Mouse (Mus musculus) forebrain, embryonic 15.5 days (tissue): ENCODE data around the gene Rnf144b. TPM values are rescaled to one million over a fixed set of nuclear protein-coding genes. Genes with fewer than 3 reads are reported as not detected.

Experiments used
- ATAC-seq: fragments of 200-750 bp; cut with Nextera tagmentation; replicated peaks from 2 replicates; pipeline ENCODE4 v1.8.0; 2017; ENCODE audit warnings: mild to moderate bottlenecking, moderate TSS enrichment, moderate library complexity
- H3K27ac ChIP-seq: fragments of 300-500 bp; sonication (generic); replicated peaks from 2 replicates; pipeline ENCODE4 v1.5.1; 2015; ENCODE audit warnings: mild to moderate bottlenecking, inconsistent platforms
- H3K27me3 ChIP-seq: fragments of 300-500 bp; sonication (generic); 2 replicates; pipeline ENCODE4 v1.6.1; 2015; ENCODE audit warnings: inconsistent platforms
- H3K36me3 ChIP-seq: fragments of 300-500 bp; sonication (generic); 2 replicates; pipeline ENCODE4 v1.6.1; 2015; ENCODE audit warnings: mild to moderate bottlenecking, inconsistent platforms
- H3K4me1 ChIP-seq: fragments of 300-500 bp; sonication (generic); 2 replicates; pipeline ENCODE4 v1.6.1; 2015; ENCODE audit warnings: inconsistent platforms
- H3K4me2 ChIP-seq: fragments of 300-500 bp; sonication (generic); replicated peaks from 2 replicates; pipeline ENCODE4 v1.6.1; 2015; ENCODE audit warnings: mild to moderate bottlenecking, inconsistent platforms
- H3K4me3 ChIP-seq: fragments of 300-500 bp; sonication (generic); 2 replicates; pipeline ENCODE4 v1.5.1; 2015; ENCODE audit warnings: mild to moderate bottlenecking, inconsistent platforms
- H3K9ac ChIP-seq: fragments of 300-500 bp; sonication (generic); replicated peaks from 2 replicates; pipeline ENCODE4 v1.6.1; 2015; ENCODE audit warnings: mild to moderate bottlenecking, inconsistent platforms
- H3K9me3 ChIP-seq: fragments of 300-500 bp; sonication (generic); 2 replicates; pipeline ENCODE4 v1.6.1; 2016; ENCODE audit warnings: inconsistent platforms
- WGBS: fragments of 180-500 bp; shearing (Covaris S2); methylation state at CpG from one replicate; pipeline ENCODE4 v1.1.7; 2015; ENCODE audit warnings: mixed read lengths; 5-methylcytosine and 5-hydroxymethylcytosine counted together
- polyA plus RNA-seq: library from polyadenylated mRNA; unstranded; fragments of >200 nt; fragmentation: Nextera tagmentation; extraction: Ambion mirVana; gene quantifications from 2 replicates; pipeline ENCODE4 v1.2.1, GENCODE M21; 2015

The Rnf144b gene
- polyA plus RNA-seq, 1 experiment from 2014 or later: 0.37 TPM

- Histone ChIP-seq H3K36me3 (no peaks in the 10 kb centered on the region), H3K4me3 (no peak overlapping the region), H3K4me1 (no peaks in the 10 kb centered on the region), H3K4me2 (no peak overlapping the region), H3K9me3 (no peaks in the 10 kb centered on the region), H3K27ac (no peak overlapping the region), H3K9ac (no peak overlapping the region), H3K27me3 (no peaks in the 10 kb centered on the region)
- ATAC-seq: no peak
- 82% methylated on average over 9 of the region's 9 CpGs for WGBS
These were observed 61.3 kb downstream of the Rnf144b start for GRCm38 (mm10) chr13:47183771-47184170.

DNA sequence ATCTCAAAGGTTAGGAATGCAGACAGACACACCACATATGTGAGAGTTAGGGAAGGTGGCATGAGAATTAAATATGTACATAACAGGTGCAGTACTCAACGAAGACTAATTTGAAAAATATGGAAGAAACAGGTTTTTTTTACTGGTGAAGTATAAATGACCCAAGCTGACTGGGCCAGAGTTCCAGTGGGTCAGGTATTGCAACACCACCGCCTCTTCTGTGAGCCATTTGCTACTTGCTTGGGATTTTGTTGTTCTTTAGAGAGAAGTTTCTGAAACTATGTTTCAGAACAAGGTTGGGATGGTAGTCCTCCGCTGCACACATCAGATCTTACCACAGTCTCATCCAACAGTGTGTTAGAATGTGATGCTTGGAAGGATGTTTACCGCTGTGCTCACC lies 65.4 kb downstream of the Rnf144b start:
- H3K9ac ChIP-seq: no peak overlapping the region
- WGBS: 82% methylated on average over 4 of the region's 4 CpGs

GRCm38 (mm10) chr13:47189971-47190370 lies 67.5 kb downstream of the Rnf144b start:
- H3K27me3 ChIP-seq: 0 out of 2 replicates have a peak, but pooled peaks cover 14% of the 10 kb centered on the region
- no peaks in the 10 kb centered on the region for H3K9me3 ChIP-seq
- WGBS: 95% methylated on average over 7 of the region's 7 CpGs
- no peak overlapping the region for H3K4me2 ChIP-seq
- H3K9ac ChIP-seq: no peak overlapping the region
- no peak for ATAC-seq
- H3K4me3 ChIP-seq: no peak overlapping the region
- no peak overlapping the region for H3K27ac ChIP-seq
- peaks cover 14% of the 10 kb centered on the region for H3K4me1 ChIP-seq
- H3K36me3 ChIP-seq: no peaks in the 10 kb centered on the region

More for the DNA sequence above, 65.4 kb downstream of the Rnf144b start:
- Histone ChIP-seq H3K27me3 (no peaks in the 10 kb centered on the region), H3K4me1 (no peaks in the 10 kb centered on the region), H3K4me2 (no peak overlapping the region), H3K36me3 (no peaks in the 10 kb centered on the region), H3K9me3 (no peaks in the 10 kb centered on the region), H3K4me3 (no peak overlapping the region), H3K27ac (no peak overlapping the region)
- ATAC-seq: no peak

DNA sequence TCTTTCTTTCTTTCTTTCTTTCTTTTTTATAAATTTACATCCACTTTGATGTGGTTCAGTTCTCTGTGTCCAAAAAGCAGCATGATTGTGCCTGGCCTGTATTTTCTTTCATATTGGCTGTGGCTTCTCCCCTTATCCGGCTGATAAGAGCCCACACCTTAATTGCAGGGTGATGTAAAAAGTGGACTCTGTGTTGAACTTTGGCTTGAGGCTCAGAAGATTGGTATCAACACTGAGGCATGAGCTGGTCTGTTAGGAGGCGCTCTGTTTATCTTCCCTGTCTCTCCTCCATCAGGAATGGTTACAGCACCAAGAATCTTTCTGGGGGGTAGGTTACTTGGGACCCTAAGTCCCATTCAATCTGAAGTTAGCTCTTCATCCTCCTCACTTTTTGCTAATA lies 69.7 kb downstream of the Rnf144b start:
- no peak overlapping the region for H3K27ac ChIP-seq
- no peak overlapping the region for H3K9ac ChIP-seq
- H3K36me3 ChIP-seq: no peaks in the 10 kb centered on the region
- no peak for ATAC-seq
- no peak overlapping the region for H3K4me3 ChIP-seq
- 85% methylated on average over 2 of the region's 2 CpGs for WGBS
- H3K9me3 ChIP-seq: no peaks in the 10 kb centered on the region
- no peak overlapping the region for H3K4me2 ChIP-seq
- peaks cover 14% of the 10 kb centered on the region for H3K4me1 ChIP-seq
- peaks cover 20% of the 10 kb centered on the region; the same call in 1 of the 2 replicates for H3K27me3 ChIP-seq

GRCm38 (mm10) chr13:47192771-47193170 lies 70.3 kb downstream of the Rnf144b start:
- Histone ChIP-seq H3K9ac (no peak overlapping the region), H3K4me2 (no peak overlapping the region), H3K36me3 (no peaks in the 10 kb centered on the region), H3K4me1 (peaks cover 14% of the 10 kb centered on the region), H3K4me3 (no peak overlapping the region), H3K27me3 (peaks cover 20% of the 10 kb centered on the region; the same call in 1 of the 2 replicates), H3K27ac (no peak overlapping the region), H3K9me3 (no peaks in the 10 kb centered on the region)
- no peak for ATAC-seq
- 69% methylated on average over 5 of the region's 5 CpGs for WGBS

DNA sequence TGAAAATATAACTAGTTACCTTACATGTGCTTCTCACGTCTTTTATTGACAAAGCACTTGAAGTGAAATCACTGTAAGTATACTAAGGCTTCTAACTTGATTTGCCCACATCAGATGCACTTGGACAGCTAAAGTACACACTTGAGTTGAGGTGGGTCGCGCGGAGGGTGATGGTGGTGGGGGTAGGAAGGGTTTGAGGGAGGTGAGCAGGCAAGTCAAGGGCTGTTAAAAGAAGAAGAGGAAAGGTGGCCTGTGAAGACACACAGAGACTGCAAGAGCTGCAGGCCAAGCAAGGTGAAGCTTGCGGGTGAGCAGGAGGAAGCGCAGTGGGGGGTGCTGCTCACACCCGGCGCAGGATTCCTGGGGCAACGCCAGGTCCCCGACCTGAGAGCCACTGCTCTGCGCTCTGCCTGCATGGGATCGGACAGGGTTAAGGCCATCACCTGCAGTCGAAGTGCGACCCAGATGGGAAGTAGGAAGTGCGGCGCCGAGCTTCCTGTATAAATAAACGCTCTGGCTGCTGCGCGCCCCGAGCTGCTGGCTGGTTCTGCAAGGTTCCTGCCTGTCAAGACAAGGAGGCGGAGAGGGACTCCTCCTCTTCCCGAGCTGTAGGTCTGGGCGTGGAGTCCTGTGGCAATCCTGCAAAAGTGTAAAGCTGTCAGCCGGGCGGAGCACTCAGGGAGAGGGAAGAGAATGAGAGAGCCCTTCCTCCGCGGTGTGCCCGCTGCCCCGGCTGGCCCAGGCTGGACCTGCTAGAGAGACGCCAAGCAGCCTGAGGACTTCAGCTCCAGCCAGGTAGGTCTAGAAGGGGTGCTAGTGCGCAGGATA lies 71.1 kb downstream of the Rnf144b start:
- Histone ChIP-seq H3K4me1 (peaks cover 14% of the 10 kb centered on the region), H3K4me3 (peak overlapping the region; percentile 50), H3K4me2 (peak overlapping the region; percentile 94), H3K9me3 (no peaks in the 10 kb centered on the region), H3K9ac (peak overlapping the region; percentile 51), H3K27ac (no peak overlapping the region), H3K27me3 (peaks cover 20% of the 10 kb centered on the region; the same call in 1 of the 2 replicates), H3K36me3 (no peaks in the 10 kb centered on the region)
- 9% methylated on average over 31 of the region's 32 CpGs for WGBS
- ATAC-seq: peak; percentile 19; the same call in 1 of the 2 replicates

GRCm38 (mm10) chr13:47194695-47195094 lies 72.2 kb downstream of the Rnf144b start:
- Histone ChIP-seq H3K4me1 (peaks cover 14% of the 10 kb centered on the region), H3K4me3 (peak overlapping the region; percentile 50; the same call in 1 of the 2 replicates), H3K9me3 (no peaks in the 10 kb centered on the region), H3K27me3 (peaks cover 20% of the 10 kb centered on the region; the same call in 1 of the 2 replicates), H3K36me3 (no peaks in the 10 kb centered on the region), H3K9ac (no peak overlapping the region), H3K27ac (no peak overlapping the region), H3K4me2 (peak overlapping the region; percentile 94)
- 25% methylated on average over 11 of the region's 11 CpGs for WGBS
- ATAC-seq: no peak

GRCm38 (mm10) chr13:47195491-47195890 lies 73.0 kb downstream of the Rnf144b start:
- ATAC-seq: no peak
- H3K9me3 ChIP-seq: no peaks in the 10 kb centered on the region
- WGBS: 50% methylated on average over 4 of the region's 4 CpGs
- H3K9ac ChIP-seq: no peak overlapping the region
- H3K36me3 ChIP-seq: no peaks in the 10 kb centered on the region
- H3K4me1 ChIP-seq: peaks cover 14% of the 10 kb centered on the region
- H3K27me3 ChIP-seq: peaks cover 20% of the 10 kb centered on the region; the same call in 1 of the 2 replicates
- no peak overlapping the region for H3K4me2 ChIP-seq
- H3K4me3 ChIP-seq: no peak overlapping the region
- H3K27ac ChIP-seq: no peak overlapping the region

DNA sequence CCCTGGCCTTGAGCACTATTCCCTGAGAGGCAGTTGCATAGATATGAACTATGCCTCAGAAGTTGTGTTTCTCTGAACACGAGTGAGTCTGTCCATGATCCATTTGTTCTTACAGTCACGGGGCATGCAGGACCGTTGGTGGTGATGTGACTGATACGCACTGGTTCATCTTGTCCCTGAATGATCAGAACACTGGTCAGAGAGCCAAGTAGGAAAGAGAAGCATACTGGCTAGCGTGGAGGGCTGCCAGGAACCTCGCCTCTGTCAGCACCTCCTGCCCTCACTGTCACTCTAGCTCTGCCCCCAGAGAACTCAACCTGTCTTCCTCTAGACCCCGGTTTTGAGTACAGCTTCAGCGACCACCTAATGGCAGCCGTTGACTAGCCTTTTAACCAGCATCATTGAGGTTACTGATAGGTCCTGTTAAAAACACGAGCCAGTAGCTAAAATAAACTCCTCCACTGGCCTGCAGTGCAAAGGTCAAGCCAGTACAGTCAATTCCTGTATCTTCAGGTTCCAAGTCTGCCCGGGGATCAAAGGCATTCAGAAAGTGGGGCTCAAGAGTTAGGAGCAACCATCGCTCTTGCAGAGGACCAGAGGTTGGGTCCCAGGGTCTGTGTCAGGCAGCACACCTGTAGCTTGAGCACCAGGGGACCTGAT lies 77.7 kb downstream of the Rnf144b start:
- no peak for ATAC-seq
- Histone ChIP-seq H3K27ac (no peak overlapping the region), H3K36me3 (no peaks in the 10 kb centered on the region), H3K27me3 (peaks cover 6% of the 10 kb centered on the region; the same call in 1 of the 2 replicates), H3K4me3 (no peak overlapping the region), H3K9me3 (no peaks in the 10 kb centered on the region), H3K9ac (no peak overlapping the region), H3K4me1 (0 out of 2 replicates have a peak, but pooled peaks cover 3% of the 10 kb centered on the region), H3K4me2 (no peak overlapping the region)
- WGBS: 89% methylated on average over 12 of the region's 12 CpGs

GRCm38 (mm10) chr13:47201962-47202624 lies 79.6 kb downstream of the Rnf144b start:
- Histone ChIP-seq H3K27ac (no peak overlapping the region), H3K4me1 (0 out of 2 replicates have a peak, but pooled peaks cover 3% of the 10 kb centered on the region), H3K4me3 (no peak overlapping the region), H3K36me3 (no peaks in the 10 kb centered on the region), H3K27me3 (no peaks in the 10 kb centered on the region), H3K9me3 (no peaks in the 10 kb centered on the region), H3K4me2 (no peak overlapping the region), H3K9ac (no peak overlapping the region)
- ATAC-seq: no peak
- WGBS: 69% methylated on average over 13 of the region's 13 CpGs

DNA sequence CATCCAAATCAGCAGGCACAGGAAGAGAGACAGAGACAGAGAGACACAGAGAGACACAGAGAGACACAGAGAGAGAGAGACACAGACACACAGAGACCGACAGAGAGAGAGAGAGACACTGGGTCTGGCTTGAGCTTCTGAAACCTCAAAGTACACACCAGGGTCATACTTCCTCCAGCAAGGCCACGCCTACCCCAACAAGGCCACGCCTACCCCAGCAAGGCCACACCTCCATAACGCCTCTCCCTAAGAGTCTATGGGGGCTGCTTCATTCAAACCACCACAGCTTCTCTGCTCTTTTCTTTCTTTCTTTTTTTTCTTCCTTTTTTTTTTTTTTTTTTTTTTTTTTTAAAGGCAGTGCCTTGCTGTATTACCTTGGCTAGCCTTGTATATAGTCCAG lies 88.0 kb downstream of the Rnf144b start:
- Histone ChIP-seq H3K4me2 (no peak overlapping the region), H3K4me1 (no peaks in the 10 kb centered on the region), H3K36me3 (no peaks in the 10 kb centered on the region)

DNA sequence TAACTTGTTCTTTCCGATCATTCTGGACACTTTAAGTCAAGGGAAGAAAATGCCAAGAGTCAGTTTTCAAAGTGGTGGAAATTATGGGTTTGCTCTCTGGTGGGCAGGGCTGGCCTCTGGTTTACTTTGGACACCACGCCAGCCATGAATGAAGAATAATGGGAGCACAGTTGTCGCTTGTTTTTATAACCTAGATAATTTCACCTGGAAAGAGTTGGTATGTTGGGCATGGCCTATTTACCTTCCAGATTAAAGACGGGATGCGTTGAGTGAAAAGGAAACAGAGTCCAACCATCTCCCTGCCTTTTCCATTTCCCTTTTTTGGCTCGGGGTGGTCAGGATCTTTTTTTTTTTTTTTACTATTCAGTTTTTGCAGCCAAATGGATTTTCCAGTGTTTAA lies 88.5 kb downstream of the Rnf144b start:
- Histone ChIP-seq H3K27me3 (no peaks in the 10 kb centered on the region), H3K36me3 (no peaks in the 10 kb centered on the region), H3K4me1 (no peaks in the 10 kb centered on the region), H3K9me3 (no peaks in the 10 kb centered on the region), H3K27ac (no peak overlapping the region), H3K4me2 (no peak overlapping the region), H3K4me3 (no peak overlapping the region), H3K9ac (no peak overlapping the region)
- ATAC-seq: no peak
- 91% methylated on average over 6 of the region's 6 CpGs for WGBS

More for the DNA sequence above, 88.0 kb downstream of the Rnf144b start:
- Histone ChIP-seq H3K4me3 (no peak overlapping the region), H3K9ac (no peak overlapping the region), H3K9me3 (no peaks in the 10 kb centered on the region), H3K27ac (no peak overlapping the region), H3K27me3 (no peaks in the 10 kb centered on the region)
- no peak for ATAC-seq
- 79% methylated on average over 4 of the region's 4 CpGs for WGBS
